Mouse (Mus musculus): Measurements from ENCODE around the gene Exoc2. TPM values are rescaled to one million over a fixed set of nuclear protein-coding genes. Genes with fewer than 3 reads are reported as not detected.

The Exoc2 gene
- polyA plus RNA-seq, 1 experiment: 12.6 TPM

GRCm38 (mm10) chr13:30931613-30932012 is 42.3 kb downstream of the Exoc2 start:
- Histone ChIP-seq H3ac (ENCODE audit: control insufficient read depth, insufficient read length) (no peak overlapping the region), H3K36me3 (ENCODE audit: control insufficient read depth, insufficient read depth) (peaks cover 9% of the 10 kb centered on the region), H3K79me2 (ENCODE audit: control insufficient read depth, insufficient read depth) (no peaks in the 10 kb centered on the region), H3K4me2 (ENCODE audit: low read depth) (no peak overlapping the region), H3K27me3 (ENCODE audit: control insufficient read depth, insufficient read depth, insufficient read length) (no peaks in the 10 kb centered on the region), H3K4me3 (no peak overlapping the region)
- TF ChIP-seq TCF12 (IDR thresholded peaks at IDR 0.05; ENCODE audit: insufficient read depth, poor library complexity, severe bottlenecking) (no peak), SRF (IDR thresholded peaks at IDR 0.05; ENCODE audit: control insufficient read depth, insufficient read length, low read depth) (no peak), MAX (IDR thresholded peaks at IDR 0.05; ENCODE audit: low read depth) (no peak), MYOG (IDR thresholded peaks at IDR 0.05; ENCODE audit: control insufficient read depth in 1 of 3, insufficient read depth in 1 of 3, insufficient read length in 2 of 3, low read depth in 2 of 3) (no peak), USF1 (IDR thresholded peaks at IDR 0.05; ENCODE audit: low read depth) (no peak), POLR2AphosphoS2 (IDR thresholded peaks at IDR 0.05; ENCODE audit: insufficient read length, low read depth) (no peak), MYOD1 (IDR thresholded peaks at IDR 0.05; ENCODE audit: control insufficient read depth in 1 of 3, insufficient read length in 2 of 3, low read depth in 2 of 3) (no peak), REST (IDR thresholded peaks at IDR 0.05; ENCODE audit: insufficient read depth, insufficient read length) (no peak), TCF3 (IDR thresholded peaks at IDR 0.05; ENCODE audit: insufficient read length, low read depth) (no peak), CEBPB (IDR thresholded peaks at IDR 0.05; ENCODE audit: insufficient read depth, poor library complexity, severe bottlenecking) (no peak), POLR2A (IDR thresholded peaks at IDR 0.05; ENCODE audit: insufficient read length, low read depth) (no peak), E2F4 (IDR thresholded peaks at IDR 0.05; ENCODE audit: insufficient read depth) (no peak)

GRCm38 (mm10) chr13:30929119-30929518 is 44.8 kb downstream of the Exoc2 start:
- peaks cover 15% of the 10 kb centered on the region for H3K36me3 ChIP-seq (ENCODE audit: control insufficient read depth, insufficient read depth)
- no peak overlapping the region for H3K4me2 ChIP-seq (ENCODE audit: low read depth)
- no peaks in the 10 kb centered on the region for H3K79me2 ChIP-seq (ENCODE audit: control insufficient read depth, insufficient read depth)
- no peak overlapping the region for H3K4me3 ChIP-seq
- H3ac ChIP-seq (ENCODE audit: control insufficient read depth, insufficient read length): no peak overlapping the region
- no peak for TF ChIP-seq CEBPB (IDR thresholded peaks at IDR 0.05; ENCODE audit: insufficient read depth, poor library complexity, severe bottlenecking)
- no peak for TF ChIP-seq POLR2A (IDR thresholded peaks at IDR 0.05; ENCODE audit: insufficient read length, low read depth)
- no peak for TF ChIP-seq TCF3 (IDR thresholded peaks at IDR 0.05; ENCODE audit: insufficient read length, low read depth)
- TF ChIP-seq MAX (IDR thresholded peaks at IDR 0.05; ENCODE audit: low read depth): no peak
- no peak for TF ChIP-seq USF1 (IDR thresholded peaks at IDR 0.05; ENCODE audit: low read depth)
- no peak for TF ChIP-seq MYOD1 (IDR thresholded peaks at IDR 0.05; ENCODE audit: control insufficient read depth in 1 of 3, insufficient read length in 2 of 3, low read depth in 2 of 3)
- H3K27me3 ChIP-seq (ENCODE audit: control insufficient read depth, insufficient read depth, insufficient read length): no peaks in the 10 kb centered on the region

GRCm38 (mm10) chr13:30924269-30924668 is 49.6 kb downstream of the Exoc2 start:
- no peaks in the 10 kb centered on the region for H3K79me2 ChIP-seq (ENCODE audit: control insufficient read depth, insufficient read depth)
- H3ac ChIP-seq (ENCODE audit: control insufficient read depth, insufficient read length): no peak overlapping the region
- no peak overlapping the region for H3K4me2 ChIP-seq (ENCODE audit: low read depth)
- peaks cover 23% of the 10 kb centered on the region for H3K36me3 ChIP-seq (ENCODE audit: control insufficient read depth, insufficient read depth)
- no peak for TF ChIP-seq POLR2AphosphoS2 (IDR thresholded peaks at IDR 0.05; ENCODE audit: insufficient read length, low read depth)
- no peaks in the 10 kb centered on the region for H3K27me3 ChIP-seq (ENCODE audit: control insufficient read depth, insufficient read depth, insufficient read length)
- H3K4me3 ChIP-seq: no peak overlapping the region

GRCm38 (mm10) chr13:30921914-30922313 is 52.0 kb downstream of the Exoc2 start:
- no peak for TF ChIP-seq CEBPB (IDR thresholded peaks at IDR 0.05; ENCODE audit: insufficient read depth, poor library complexity, severe bottlenecking)
- H3ac ChIP-seq (ENCODE audit: control insufficient read depth, insufficient read length): no peak overlapping the region
- no peak overlapping the region for H3K4me3 ChIP-seq
- H3K27me3 ChIP-seq (ENCODE audit: control insufficient read depth, insufficient read depth, insufficient read length): no peaks in the 10 kb centered on the region
- no peaks in the 10 kb centered on the region for H3K79me2 ChIP-seq (ENCODE audit: control insufficient read depth, insufficient read depth)
- peaks cover 21% of the 10 kb centered on the region for H3K36me3 ChIP-seq (ENCODE audit: control insufficient read depth, insufficient read depth)
- no peak overlapping the region for H3K4me2 ChIP-seq (ENCODE audit: low read depth)

GRCm38 (mm10) chr13:30913757-30914156 is 60.1 kb downstream of the Exoc2 start:
- H3K4me2 ChIP-seq (ENCODE audit: low read depth): no peak overlapping the region
- H3ac ChIP-seq (ENCODE audit: control insufficient read depth, insufficient read length): no peak overlapping the region
- H3K36me3 ChIP-seq (ENCODE audit: control insufficient read depth, insufficient read depth): no peaks in the 10 kb centered on the region
- H3K27me3 ChIP-seq (ENCODE audit: control insufficient read depth, insufficient read depth, insufficient read length): no peaks in the 10 kb centered on the region
- TF ChIP-seq SRF (IDR thresholded peaks at IDR 0.05; ENCODE audit: control insufficient read depth, insufficient read length, low read depth) (no peak), TCF12 (IDR thresholded peaks at IDR 0.05; ENCODE audit: insufficient read depth, poor library complexity, severe bottlenecking) (no peak), TCF3 (IDR thresholded peaks at IDR 0.05; ENCODE audit: insufficient read length, low read depth) (no peak), USF1 (IDR thresholded peaks at IDR 0.05; ENCODE audit: low read depth) (no peak), POLR2A (IDR thresholded peaks at IDR 0.05; ENCODE audit: insufficient read length, low read depth) (no peak), MYOG (IDR thresholded peaks at IDR 0.05; ENCODE audit: control insufficient read depth in 1 of 3, insufficient read depth in 1 of 3, insufficient read length in 2 of 3, low read depth in 2 of 3) (no peak), CEBPB (IDR thresholded peaks at IDR 0.05; ENCODE audit: insufficient read depth, poor library complexity, severe bottlenecking) (no peak)
- H3K4me3 ChIP-seq: no peak overlapping the region
- no peaks in the 10 kb centered on the region for H3K79me2 ChIP-seq (ENCODE audit: control insufficient read depth, insufficient read depth)

- H3K4me3 ChIP-seq: no peak overlapping the region
- no peak overlapping the region for H3ac ChIP-seq (ENCODE audit: control insufficient read depth, insufficient read length)
- TF ChIP-seq USF1 (IDR thresholded peaks at IDR 0.05; ENCODE audit: low read depth): no peak
- no peak for TF ChIP-seq MYOG (IDR thresholded peaks at IDR 0.05; ENCODE audit: control insufficient read depth in 1 of 3, insufficient read depth in 1 of 3, insufficient read length in 2 of 3, low read depth in 2 of 3)
- no peak for TF ChIP-seq REST (IDR thresholded peaks at IDR 0.05; ENCODE audit: insufficient read depth, insufficient read length)
- TF ChIP-seq SRF (IDR thresholded peaks at IDR 0.05; ENCODE audit: control insufficient read depth, insufficient read length, low read depth): no peak
- TF ChIP-seq POLR2A (IDR thresholded peaks at IDR 0.05; ENCODE audit: insufficient read length, low read depth): no peak
- no peak for TF ChIP-seq E2F4 (IDR thresholded peaks at IDR 0.05; ENCODE audit: insufficient read depth)
- no peak for TF ChIP-seq TCF3 (IDR thresholded peaks at IDR 0.05; ENCODE audit: insufficient read length, low read depth)
- no peak for TF ChIP-seq POLR2AphosphoS2 (IDR thresholded peaks at IDR 0.05; ENCODE audit: insufficient read length, low read depth)
- TF ChIP-seq TCF12 (IDR thresholded peaks at IDR 0.05; ENCODE audit: insufficient read depth, poor library complexity, severe bottlenecking): no peak
- no peak for TF ChIP-seq CEBPB (IDR thresholded peaks at IDR 0.05; ENCODE audit: insufficient read depth, poor library complexity, severe bottlenecking)
- TF ChIP-seq MAX (IDR thresholded peaks at IDR 0.05; ENCODE audit: low read depth): no peak
- TF ChIP-seq MYOD1 (IDR thresholded peaks at IDR 0.05; ENCODE audit: control insufficient read depth in 1 of 3, insufficient read length in 2 of 3, low read depth in 2 of 3): no peak
- H3K36me3 ChIP-seq (ENCODE audit: control insufficient read depth, insufficient read depth): no peaks in the 10 kb centered on the region
- H3K4me2 ChIP-seq (ENCODE audit: low read depth): no peak overlapping the region
- no peaks in the 10 kb centered on the region for H3K27me3 ChIP-seq (ENCODE audit: control insufficient read depth, insufficient read depth, insufficient read length)
- H3K79me2 ChIP-seq (ENCODE audit: control insufficient read depth, insufficient read depth): no peaks in the 10 kb centered on the region
Measured at GRCm38 (mm10) chr13:30913028-30913427, 60.9 kb downstream of the Exoc2 start.
